Mouse (Mus musculus): Measurements from ENCODE around the gene Cnot4.

GRCm38 (mm10) chr6:34999101-34999500 is 134.4 kb downstream of the Cnot4 start:
- TF ChIP-seq CTCF (IDR thresholded peaks at IDR 0.05; ENCODE audit: insufficient read depth, low read depth, low read length), result no peak
- no peak for TF ChIP-seq POLR2A (IDR thresholded peaks at IDR 0.05; ENCODE audit: insufficient read depth, low read depth, low read length)

Measured in olfactory bulb, adult 2 months (tissue).